Mouse (Mus musculus): ENCODE measurements around the gene Wdfy4. TPM values are rescaled to one million over a fixed set of nuclear protein-coding genes. Genes with fewer than 3 reads are reported as not detected.

Gene Wdfy4
- polyA plus RNA-seq, 1 experiment from 2014 or later = 0.24 TPM

- Histone ChIP-seq H3K27me3 (ENCODE audit: control insufficient read depth, insufficient read depth, low read length) (peaks cover 5% of the 10 kb centered on the region; the same call in 1 of the 2 replicates), H3K9ac (replicated peaks; ENCODE audit: low read length) (peak within 1 kb of the TSS; percentile 48), H3K4me1 (ENCODE audit: control insufficient read depth, insufficient read depth, low read length) (0 out of 2 replicates have a peak, but pooled peaks cover 4% of the 10 kb centered on the region), H3K27ac (replicated peaks; ENCODE audit: low read depth, low read length) (no peak within 1 kb of the TSS), H3K4me2 (ENCODE audit: low read length) (peak within 1 kb of the TSS; percentile 53), H3K36me3 (ENCODE audit: control insufficient read depth, insufficient read depth, low read length) (no peaks in the 10 kb centered on the region), H3K4me3 (replicated peaks; ENCODE audit: low read depth, low read length) (0 out of 2 replicates have a peak within 1 kb of the TSS, but pooled peaks have one; percentile 13), H3K9me3 (ENCODE audit: control insufficient read depth, low read length) (no peaks in the 10 kb centered on the region)
- peak; percentile 87 for ATAC-seq (ENCODE audit: low FRiP score, low TSS enrichment)
- peak; percentile 95 for DNase-seq
- WGBS = 19% methylated on average over 28 of the region's 28 CpGs
Measured at GRCm38 (mm10) chr14:33213823-33214766, 28.8 kb upstream of the Wdfy4 start, which contains the start of gene Arhgap22. Gene Arhgap22 (plus strand): TSS chr14:33214026.

- no peaks in the 10 kb centered on the region for H3K9me3 ChIP-seq (ENCODE audit: control insufficient read depth, low read length)
- no peak overlapping the region for H3K9ac ChIP-seq (replicated peaks; ENCODE audit: low read length)
- ATAC-seq (ENCODE audit: low FRiP score, low TSS enrichment) (no peak), DNase-seq (no peak)
- H3K4me1 ChIP-seq (ENCODE audit: control insufficient read depth, insufficient read depth, low read length) = 0 out of 2 replicates have a peak, but pooled peaks cover 4% of the 10 kb centered on the region
- H3K4me2 ChIP-seq (ENCODE audit: low read length) = no peak overlapping the region
- no peak overlapping the region for H3K27ac ChIP-seq (replicated peaks; ENCODE audit: low read depth, low read length)
- 88% methylated on average over 12 of the region's 12 CpGs for WGBS
- no peak overlapping the region for H3K4me3 ChIP-seq (replicated peaks; ENCODE audit: low read depth, low read length)
- no peaks in the 10 kb centered on the region for H3K36me3 ChIP-seq (ENCODE audit: control insufficient read depth, insufficient read depth, low read length)
- H3K27me3 ChIP-seq (ENCODE audit: control insufficient read depth, insufficient read depth, low read length) = peaks cover 5% of the 10 kb centered on the region; the same call in 1 of the 2 replicates
Measured at GRCm38 (mm10) chr14:33212958-33213309, 27.6 kb upstream of the Wdfy4 start.

- Histone ChIP-seq H3K4me1 (ENCODE audit: control insufficient read depth, insufficient read depth, low read length) (0 out of 2 replicates have a peak, but pooled peaks cover 4% of the 10 kb centered on the region), H3K4me2 (ENCODE audit: low read length) (no peak overlapping the region), H3K27me3 (ENCODE audit: control insufficient read depth, insufficient read depth, low read length) (peaks cover 5% of the 10 kb centered on the region; the same call in 1 of the 2 replicates), H3K36me3 (ENCODE audit: control insufficient read depth, insufficient read depth, low read length) (no peaks in the 10 kb centered on the region), H3K9ac (replicated peaks; ENCODE audit: low read length) (no peak overlapping the region), H3K27ac (replicated peaks; ENCODE audit: low read depth, low read length) (no peak overlapping the region), H3K9me3 (ENCODE audit: control insufficient read depth, low read length) (no peaks in the 10 kb centered on the region), H3K4me3 (replicated peaks; ENCODE audit: low read depth, low read length) (no peak overlapping the region)
- ATAC-seq (ENCODE audit: low FRiP score, low TSS enrichment) = no peak
- WGBS = 72% methylated on average over 5 of the region's 5 CpGs
- DNase-seq = no peak
Measured at GRCm38 (mm10) chr14:33212271-33212957, 27.1 kb upstream of the Wdfy4 start.

GRCm38 (mm10) chr14:33210806-33211205, 25.5 kb upstream of the Wdfy4 start:
- Histone ChIP-seq H3K4me1 (ENCODE audit: control insufficient read depth, insufficient read depth, low read length) (0 out of 2 replicates have a peak, but pooled peaks cover 4% of the 10 kb centered on the region), H3K4me3 (replicated peaks; ENCODE audit: low read depth, low read length) (no peak overlapping the region), H3K9ac (replicated peaks; ENCODE audit: low read length) (no peak overlapping the region), H3K36me3 (ENCODE audit: control insufficient read depth, insufficient read depth, low read length) (no peaks in the 10 kb centered on the region), H3K9me3 (ENCODE audit: control insufficient read depth, low read length) (no peaks in the 10 kb centered on the region), H3K27ac (replicated peaks; ENCODE audit: low read depth, low read length) (no peak overlapping the region), H3K4me2 (ENCODE audit: low read length) (no peak overlapping the region), H3K27me3 (ENCODE audit: control insufficient read depth, insufficient read depth, low read length) (peaks cover 5% of the 10 kb centered on the region; the same call in 1 of the 2 replicates)
- DNase-seq (no peak), ATAC-seq (ENCODE audit: low FRiP score, low TSS enrichment) (no peak)
- WGBS = 81% methylated on average over 8 of the region's 8 CpGs

GRCm38 (mm10) chr14:33208331-33208730, 23.0 kb upstream of the Wdfy4 start:
- no peaks in the 10 kb centered on the region for H3K9me3 ChIP-seq (ENCODE audit: control insufficient read depth, low read length)
- H3K27ac ChIP-seq (replicated peaks; ENCODE audit: low read depth, low read length) = no peak overlapping the region
- no peak overlapping the region for H3K4me3 ChIP-seq (replicated peaks; ENCODE audit: low read depth, low read length)
- no peak overlapping the region for H3K4me2 ChIP-seq (ENCODE audit: low read length)
- no peaks in the 10 kb centered on the region for H3K36me3 ChIP-seq (ENCODE audit: control insufficient read depth, insufficient read depth, low read length)
- no peak for DNase-seq
- H3K4me1 ChIP-seq (ENCODE audit: control insufficient read depth, insufficient read depth, low read length) = no peaks in the 10 kb centered on the region
- WGBS = 49% methylated on average over 5 of the region's 5 CpGs
- H3K27me3 ChIP-seq (ENCODE audit: control insufficient read depth, insufficient read depth, low read length) = no peaks in the 10 kb centered on the region
- no peak overlapping the region for H3K9ac ChIP-seq (replicated peaks; ENCODE audit: low read length)
- ATAC-seq (ENCODE audit: low FRiP score, low TSS enrichment) = no peak

GRCm38 (mm10) chr14:33207011-33207410, 21.7 kb upstream of the Wdfy4 start:
- peak; percentile 41 for DNase-seq
- 16% methylated on average over 2 of the region's 2 CpGs for WGBS

GRCm38 (mm10) chr14:33205280-33205965, 20.1 kb upstream of the Wdfy4 start:
- Histone ChIP-seq H3K4me2 (ENCODE audit: low read length) (peak overlapping the region; percentile 47), H3K4me3 (replicated peaks; ENCODE audit: low read depth, low read length) (peak overlapping the region; percentile 22), H3K9me3 (ENCODE audit: control insufficient read depth, low read length) (no peaks in the 10 kb centered on the region), H3K9ac (replicated peaks; ENCODE audit: low read length) (no peak overlapping the region), H3K27me3 (ENCODE audit: control insufficient read depth, insufficient read depth, low read length) (no peaks in the 10 kb centered on the region), H3K27ac (replicated peaks; ENCODE audit: low read depth, low read length) (no peak overlapping the region), H3K36me3 (ENCODE audit: control insufficient read depth, insufficient read depth, low read length) (no peaks in the 10 kb centered on the region), H3K4me1 (ENCODE audit: control insufficient read depth, insufficient read depth, low read length) (no peaks in the 10 kb centered on the region)
- ATAC-seq (ENCODE audit: low FRiP score, low TSS enrichment) (no peak), DNase-seq (peak; percentile 84)
- 34% methylated on average over 24 of the region's 24 CpGs for WGBS

More at GRCm38 (mm10) chr14:33207011-33207410, 21.7 kb upstream of the Wdfy4 start:
- no peak overlapping the region for H3K27ac ChIP-seq (replicated peaks; ENCODE audit: low read depth, low read length)
- no peak for ATAC-seq (ENCODE audit: low FRiP score, low TSS enrichment)
- H3K27me3 ChIP-seq (ENCODE audit: control insufficient read depth, insufficient read depth, low read length) = no peaks in the 10 kb centered on the region
- no peak overlapping the region for H3K9ac ChIP-seq (replicated peaks; ENCODE audit: low read length)
- H3K9me3 ChIP-seq (ENCODE audit: control insufficient read depth, low read length) = no peaks in the 10 kb centered on the region
- no peak overlapping the region for H3K4me3 ChIP-seq (replicated peaks; ENCODE audit: low read depth, low read length)
- no peak overlapping the region for H3K4me2 ChIP-seq (ENCODE audit: low read length)
- no peaks in the 10 kb centered on the region for H3K36me3 ChIP-seq (ENCODE audit: control insufficient read depth, insufficient read depth, low read length)
- H3K4me1 ChIP-seq (ENCODE audit: control insufficient read depth, insufficient read depth, low read length) = no peaks in the 10 kb centered on the region

- no peak for DNase-seq
Measured at GRCm38 (mm10) chr14:33203777-33204176, 18.5 kb upstream of the Wdfy4 start.

More at GRCm38 (mm10) chr14:33203777-33204176, 18.5 kb upstream of the Wdfy4 start:
- Histone ChIP-seq H3K9me3 (ENCODE audit: control insufficient read depth, low read length) (no peaks in the 10 kb centered on the region), H3K27ac (replicated peaks; ENCODE audit: low read depth, low read length) (no peak overlapping the region), H3K4me3 (replicated peaks; ENCODE audit: low read depth, low read length) (no peak overlapping the region), H3K4me2 (ENCODE audit: low read length) (no peak overlapping the region), H3K36me3 (ENCODE audit: control insufficient read depth, insufficient read depth, low read length) (no peaks in the 10 kb centered on the region), H3K27me3 (ENCODE audit: control insufficient read depth, insufficient read depth, low read length) (no peaks in the 10 kb centered on the region), H3K4me1 (ENCODE audit: control insufficient read depth, insufficient read depth, low read length) (no peaks in the 10 kb centered on the region), H3K9ac (replicated peaks; ENCODE audit: low read length) (no peak overlapping the region)
- ATAC-seq (ENCODE audit: low FRiP score, low TSS enrichment) = no peak
- 94% methylated on average over 14 of the region's 14 CpGs for WGBS
